Mouse (Mus musculus) liver, embryonic 15.5 days (tissue): ENCODE results near the gene Abca9. TPM values are rescaled to one million over a fixed set of nuclear protein-coding genes. Genes with fewer than 3 reads are reported as not detected.

Source experiments
- ATAC-seq: fragments of 200-750 bp; cut with Nextera tagmentation; 2 replicates; pipeline ENCODE4 v1.8.0; 2017; ENCODE audit warnings: moderate number of reproducible peaks, mild to moderate bottlenecking, moderate library complexity; ENCODE audit not compliant: insufficient read depth
- H3K27ac ChIP-seq: fragments of 300-500 bp; sonication (generic); replicated peaks from 2 replicates; pipeline ENCODE4 v1.5.1; 2015; ENCODE audit warnings: mild to moderate bottlenecking, inconsistent platforms
- H3K27me3 ChIP-seq: fragments of 300-500 bp; sonication (generic); 2 replicates; pipeline ENCODE4 v1.6.1; 2015; ENCODE audit warnings: mild to moderate bottlenecking, inconsistent platforms
- H3K36me3 ChIP-seq: fragments of 300-500 bp; sonication (generic); replicated peaks from 2 replicates; pipeline ENCODE4 v1.6.1; 2015; ENCODE audit warnings: moderate library complexity, mild to moderate bottlenecking, inconsistent platforms
- H3K4me1 ChIP-seq: fragments of 300-500 bp; sonication (generic); replicated peaks from 2 replicates; pipeline ENCODE4 v1.6.1; 2015; ENCODE audit warnings: inconsistent platforms
- H3K4me2 ChIP-seq: fragments of 300-500 bp; sonication (generic); 2 replicates; pipeline ENCODE4 v1.6.1; 2015; ENCODE audit warnings: moderate library complexity, mild to moderate bottlenecking, inconsistent platforms
- H3K4me3 ChIP-seq: fragments of 300-500 bp; sonication (generic); replicated peaks from 2 replicates; pipeline ENCODE4 v1.5.1; 2015; ENCODE audit warnings: mild to moderate bottlenecking, inconsistent platforms
- H3K9ac ChIP-seq: fragments of 300-500 bp; sonication (generic); 2 replicates; pipeline ENCODE4 v1.6.1; 2015; ENCODE audit warnings: moderate library complexity, mild to moderate bottlenecking, inconsistent platforms
- H3K9me3 ChIP-seq: fragments of 300-500 bp; sonication (generic); replicated peaks from 2 replicates; pipeline ENCODE4 v1.6.1; 2016; ENCODE audit warnings: inconsistent platforms
- WGBS: fragments of 180-500 bp; shearing (Covaris S2); methylation state at CpG from one replicate; pipeline ENCODE4 v1.1.7; 2015; ENCODE audit warnings: mixed read lengths; ENCODE audit not compliant: insufficient replicate concordance; 5-methylcytosine and 5-hydroxymethylcytosine counted together
- polyA plus RNA-seq: library from polyadenylated mRNA; unstranded; fragments of >200 nt; fragmentation: Nextera tagmentation; extraction: Ambion mirVana; gene quantifications from 2 replicates; pipeline ENCODE4 v1.2.1, GENCODE M21; 2015

Gene Abca9
- 1.1 and 1.2 TPM in 2 replicates for polyA plus RNA-seq

DNA sequence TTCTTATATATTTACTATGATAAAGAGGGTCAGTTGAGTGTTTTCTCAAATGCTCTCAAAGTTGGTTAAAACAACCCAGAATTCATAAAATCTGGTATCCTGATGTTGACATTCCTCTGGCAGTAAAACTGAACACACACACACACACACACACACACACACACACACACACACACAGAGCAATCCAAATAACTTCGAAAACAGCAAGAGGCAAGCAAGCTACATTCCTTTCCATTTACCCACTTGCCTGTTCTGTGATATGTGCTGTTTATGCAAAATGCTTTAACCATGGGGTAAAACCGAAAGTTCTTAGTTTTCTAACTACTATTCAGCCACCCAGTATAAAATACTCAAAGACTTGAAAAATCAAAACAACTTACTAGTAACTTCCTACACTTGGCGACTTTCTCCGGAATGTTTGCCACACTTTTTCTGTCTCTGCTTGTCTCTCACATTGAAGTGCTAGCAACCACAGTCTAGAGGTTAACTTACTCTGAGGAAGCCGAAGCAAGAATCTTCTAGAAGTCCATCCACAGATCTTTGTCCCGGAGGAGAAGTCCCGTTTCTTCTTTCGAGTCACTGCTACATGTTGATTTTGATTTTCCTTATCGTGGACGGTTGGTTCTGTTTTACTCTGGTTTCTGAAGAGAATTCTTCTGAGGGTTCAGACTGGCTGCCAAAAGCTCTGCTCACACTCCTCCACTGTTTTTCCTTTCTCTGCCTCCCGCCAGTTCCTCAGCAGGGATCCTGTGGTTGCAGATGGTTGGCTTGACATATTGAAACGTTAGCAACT, at the start of gene Abca9:
Abca9 (minus strand) TSS at position 738 of the 793 bp plus-strand sequence.
- H3K9me3 ChIP-seq: no peaks in the 10 kb centered on the region
- 47% methylated on average over 12 of the region's 12 CpGs for WGBS
- no peak within 1 kb of the TSS for H3K4me3 ChIP-seq
- H3K9ac ChIP-seq: no peak within 1 kb of the TSS
- peaks cover 5% of the 10 kb centered on the region; the same call in 1 of the 2 replicates for H3K4me1 ChIP-seq
- no peaks in the 10 kb centered on the region for H3K27me3 ChIP-seq
- no peak within 1 kb of the TSS for H3K27ac ChIP-seq
- H3K4me2 ChIP-seq: no peak within 1 kb of the TSS
- no peak for ATAC-seq
- H3K36me3 ChIP-seq: no peaks in the 10 kb centered on the region

DNA sequence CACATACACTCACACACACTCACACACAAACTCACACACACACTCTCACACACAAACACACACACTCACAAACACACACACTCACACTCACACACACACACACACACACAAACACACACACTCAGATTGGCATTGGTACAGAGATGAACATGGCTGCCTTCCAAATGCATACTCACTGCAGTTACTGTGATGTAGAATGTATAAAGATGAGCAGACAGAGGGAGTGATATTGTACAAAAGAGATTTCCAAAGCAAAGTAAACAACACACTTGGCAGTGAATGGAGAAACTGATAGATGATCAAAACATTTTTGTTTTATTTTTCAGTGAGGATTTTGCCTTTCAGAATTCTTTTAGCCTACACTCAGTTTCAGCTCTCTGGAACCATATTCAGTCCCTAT, 49.1 kb upstream of the Abca9 start:
- ATAC-seq: no peak
- Histone ChIP-seq H3K4me3 (no peak overlapping the region), H3K4me1 (no peaks in the 10 kb centered on the region), H3K4me2 (no peak overlapping the region), H3K9me3 (no peaks in the 10 kb centered on the region), H3K9ac (no peak overlapping the region), H3K27me3 (no peaks in the 10 kb centered on the region), H3K27ac (no peak overlapping the region), H3K36me3 (no peaks in the 10 kb centered on the region)

DNA sequence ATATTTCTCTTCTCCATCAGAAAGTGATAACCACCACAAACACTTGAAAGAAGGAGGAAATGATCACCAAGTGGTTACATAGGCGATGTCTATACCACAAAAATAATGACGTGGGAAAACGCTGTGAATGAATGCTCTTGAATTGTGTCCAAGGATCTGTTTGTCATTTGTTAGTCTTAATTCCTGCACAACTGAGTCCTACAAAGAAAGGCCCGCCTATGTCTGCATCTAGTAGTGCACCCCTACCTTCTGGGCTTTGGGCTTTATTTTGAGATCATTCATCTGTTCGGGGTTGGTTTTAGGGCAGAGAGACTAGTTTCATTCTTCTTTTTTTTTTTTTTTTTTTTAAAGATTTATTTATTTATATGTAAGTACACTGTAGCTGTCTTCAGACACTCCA, 35.9 kb upstream of the Abca9 start:
- Histone ChIP-seq H3K9me3 (no peaks in the 10 kb centered on the region), H3K27me3 (no peaks in the 10 kb centered on the region), H3K4me2 (no peak overlapping the region), H3K4me3 (no peak overlapping the region), H3K36me3 (no peaks in the 10 kb centered on the region), H3K4me1 (no peaks in the 10 kb centered on the region), H3K27ac (no peak overlapping the region), H3K9ac (no peak overlapping the region)
- no peak for ATAC-seq
- WGBS: 59% methylated on average over 5 of the region's 5 CpGs

DNA sequence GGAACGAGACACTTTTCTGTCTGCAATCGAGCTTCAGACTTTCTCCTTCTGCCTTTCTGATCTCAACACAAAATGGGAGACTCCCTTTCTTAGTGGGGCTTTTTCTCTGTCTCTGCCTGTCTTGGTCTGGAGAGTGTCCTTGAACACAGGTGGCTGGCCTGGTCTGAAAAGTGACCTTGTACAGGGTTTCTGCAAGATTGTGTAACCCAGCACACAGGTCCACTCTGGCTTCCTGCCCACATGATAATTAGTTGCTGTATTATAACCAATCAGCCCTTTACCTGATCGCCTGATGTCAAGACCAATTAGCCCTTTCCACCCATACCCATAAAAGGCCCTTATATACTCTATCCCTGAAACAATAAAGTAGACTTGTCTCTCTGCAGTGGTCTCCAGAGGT, 30.9 kb upstream of the Abca9 start:
- 56% methylated on average over 3 of the region's 3 CpGs for WGBS
- Histone ChIP-seq H3K9me3 (no peaks in the 10 kb centered on the region), H3K27me3 (no peaks in the 10 kb centered on the region), H3K9ac (no peak overlapping the region), H3K36me3 (no peaks in the 10 kb centered on the region), H3K4me1 (no peaks in the 10 kb centered on the region), H3K4me2 (no peak overlapping the region), H3K27ac (no peak overlapping the region), H3K4me3 (no peak overlapping the region)
- no peak; the same call in 1 of the 2 replicates for ATAC-seq

DNA sequence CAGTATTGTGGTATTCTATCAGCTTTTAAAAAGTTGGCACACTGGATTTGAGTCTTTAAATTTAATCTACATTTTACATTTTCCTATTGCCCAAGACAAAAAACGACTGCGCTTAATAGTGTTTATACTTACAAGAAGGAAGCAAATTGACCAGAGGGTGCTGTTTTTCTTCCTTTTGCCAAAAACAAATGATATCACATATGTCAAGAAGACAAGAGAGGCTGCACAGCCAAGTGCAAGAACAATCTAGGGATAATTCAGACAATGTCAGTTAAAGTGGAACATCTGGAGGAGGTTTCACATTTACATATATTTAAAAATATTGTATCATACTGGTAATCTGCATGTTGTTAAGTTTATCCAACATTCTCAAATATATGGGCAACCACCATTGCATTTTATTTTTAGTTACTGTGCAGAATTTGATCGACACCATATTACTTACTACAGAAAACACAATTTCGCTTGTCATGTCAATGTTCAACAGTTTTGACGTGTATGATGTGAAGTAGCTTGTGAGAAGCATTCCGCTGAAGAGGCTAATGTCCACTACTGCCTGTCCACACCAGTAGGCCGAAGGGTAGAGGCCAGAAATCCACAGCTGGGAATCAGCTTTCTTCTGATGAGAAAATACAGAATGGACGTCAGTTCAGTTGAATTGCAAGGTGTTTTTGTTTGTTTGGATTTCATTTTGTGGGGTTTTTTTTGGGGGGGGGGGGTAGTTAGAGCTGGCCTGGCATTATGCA, 28.7 kb upstream of the Abca9 start:
- Histone ChIP-seq H3K27ac (no peak overlapping the region), H3K4me2 (no peak overlapping the region), H3K36me3 (no peaks in the 10 kb centered on the region), H3K4me3 (no peak overlapping the region), H3K4me1 (no peaks in the 10 kb centered on the region), H3K27me3 (no peaks in the 10 kb centered on the region), H3K9ac (no peak overlapping the region), H3K9me3 (no peaks in the 10 kb centered on the region)
- WGBS: 63% methylated on average over 8 of the region's 8 CpGs
- ATAC-seq: no peak

DNA sequence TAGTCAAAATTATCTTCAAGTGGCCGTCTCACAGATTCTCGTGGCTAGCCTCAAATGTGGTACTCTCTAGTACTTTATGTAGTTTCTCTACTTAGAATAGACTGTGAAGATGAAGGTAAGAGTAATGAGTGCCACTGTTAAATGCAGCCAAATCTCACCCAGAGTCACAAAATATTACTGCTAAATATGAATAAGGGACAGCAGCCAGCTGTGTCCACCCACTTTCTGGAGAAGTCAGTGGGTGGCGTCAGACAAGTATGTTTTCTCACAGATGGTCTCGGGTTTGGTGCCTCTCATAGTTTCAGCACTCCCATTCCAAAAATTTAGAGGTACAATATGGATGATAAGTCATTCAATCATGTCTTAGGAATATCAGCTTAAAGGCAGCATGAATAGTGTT, 27.3 kb upstream of the Abca9 start:
- Histone ChIP-seq H3K4me2 (no peak overlapping the region), H3K4me3 (no peak overlapping the region), H3K9ac (no peak overlapping the region), H3K27me3 (no peaks in the 10 kb centered on the region), H3K9me3 (no peaks in the 10 kb centered on the region), H3K4me1 (no peaks in the 10 kb centered on the region), H3K27ac (no peak overlapping the region), H3K36me3 (no peaks in the 10 kb centered on the region)
- ATAC-seq: no peak
- WGBS: 57% methylated on average over 4 of the region's 4 CpGs

DNA sequence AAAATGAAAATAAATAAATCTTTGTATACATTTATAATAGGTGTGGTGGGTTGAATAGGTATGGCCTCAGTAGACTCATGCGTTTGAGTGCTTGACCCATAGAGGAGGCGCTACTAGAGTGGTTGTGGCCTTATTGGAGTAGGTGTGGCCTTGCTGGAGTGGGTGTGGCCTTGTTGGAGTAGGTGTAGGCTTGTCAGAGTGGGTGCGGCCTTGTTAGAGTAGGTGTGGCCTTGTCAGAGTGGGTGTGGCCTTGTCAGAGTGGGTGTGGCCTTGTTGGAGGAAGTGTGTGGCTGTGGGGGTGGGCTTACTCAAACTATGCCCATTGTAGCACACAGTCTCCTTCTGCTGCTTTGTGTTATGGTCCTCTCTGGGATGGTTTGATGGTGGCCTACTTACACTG, 3.2 kb upstream of the Abca9 start:
- Histone ChIP-seq H3K27ac (no peak overlapping the region), H3K4me1 (no peaks in the 10 kb centered on the region), H3K9me3 (no peaks in the 10 kb centered on the region), H3K36me3 (no peaks in the 10 kb centered on the region), H3K4me3 (no peak overlapping the region), H3K27me3 (no peaks in the 10 kb centered on the region), H3K4me2 (no peak overlapping the region), H3K9ac (no peak overlapping the region)
- 80% methylated on average over 3 of the region's 3 CpGs for WGBS
- peak; percentile 42; the same call in 1 of the 2 replicates for ATAC-seq

DNA sequence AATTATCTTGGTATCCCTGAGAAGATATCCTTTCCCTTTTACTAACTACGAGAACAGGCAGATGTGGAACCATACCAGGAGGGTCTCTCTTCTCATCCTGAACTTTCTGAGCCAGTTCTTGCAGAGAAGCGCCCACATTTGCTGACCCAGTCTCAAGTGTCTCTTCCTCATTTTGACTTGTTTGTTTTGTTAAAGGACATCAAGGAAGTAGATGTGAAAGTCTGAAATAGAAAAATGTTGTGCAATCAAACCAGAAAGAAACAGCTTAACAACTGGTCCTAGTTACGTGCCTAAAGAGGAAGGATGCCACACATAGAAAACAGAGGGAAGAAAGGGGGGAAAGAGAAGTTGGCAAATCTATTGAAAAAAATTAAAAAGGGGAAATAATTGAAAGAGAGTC, 2.2 kb downstream of the Abca9 start:
- Histone ChIP-seq H3K9ac (no peak overlapping the region), H3K9me3 (no peaks in the 10 kb centered on the region), H3K4me2 (no peak overlapping the region), H3K4me3 (no peak overlapping the region), H3K36me3 (no peaks in the 10 kb centered on the region), H3K27me3 (no peaks in the 10 kb centered on the region), H3K4me1 (peaks cover 5% of the 10 kb centered on the region; the same call in 1 of the 2 replicates), H3K27ac (no peak overlapping the region)
- peak; percentile 54 for ATAC-seq
- WGBS: 12% methylated on average over 3 of the region's 3 CpGs

DNA sequence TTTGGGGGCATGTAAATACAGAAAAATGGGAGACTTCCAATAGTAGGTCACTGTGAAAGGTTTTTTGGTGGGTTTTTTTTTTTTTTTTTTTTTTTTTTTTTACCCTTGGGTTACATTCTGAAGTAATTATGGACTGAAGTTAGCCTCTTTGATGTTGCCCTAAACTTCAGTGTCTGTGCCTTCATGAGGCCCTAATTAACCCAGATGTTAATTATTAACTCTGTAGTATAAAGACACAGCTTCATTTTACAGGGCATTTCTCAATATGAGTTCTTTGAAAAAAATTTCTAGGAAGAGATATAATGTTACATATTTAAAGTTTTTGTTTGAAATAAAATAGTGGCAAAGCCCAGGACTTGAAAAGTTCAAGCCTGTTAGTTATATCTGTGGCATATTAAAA, 2.6 kb downstream of the Abca9 start:
- Histone ChIP-seq H3K4me3 (no peak overlapping the region), H3K4me2 (no peak overlapping the region), H3K4me1 (peaks cover 5% of the 10 kb centered on the region; the same call in 1 of the 2 replicates), H3K27ac (no peak overlapping the region), H3K9me3 (no peaks in the 10 kb centered on the region), H3K27me3 (no peaks in the 10 kb centered on the region), H3K36me3 (no peaks in the 10 kb centered on the region), H3K9ac (no peak overlapping the region)
- no peak for ATAC-seq

DNA sequence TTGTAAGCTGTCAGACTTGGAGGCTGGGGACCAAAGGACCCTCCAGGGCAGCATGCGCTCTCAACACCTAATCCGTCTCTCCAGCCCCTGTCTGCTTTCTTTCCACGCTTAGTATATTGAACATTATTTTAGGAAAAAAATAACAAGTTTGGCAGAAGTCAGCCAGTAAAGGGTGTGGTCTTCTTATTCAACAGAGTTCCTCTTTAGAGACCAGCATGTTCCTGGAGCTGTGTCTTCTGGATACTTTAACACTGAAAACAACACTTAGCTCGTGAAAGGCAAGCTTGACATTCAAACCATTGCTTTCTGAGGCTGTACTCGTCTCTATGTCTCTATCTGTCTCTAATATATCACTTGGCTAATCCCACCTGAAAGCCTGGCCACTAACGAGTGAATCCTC, 10.9 kb downstream of the Abca9 start:
- Histone ChIP-seq H3K27ac (no peak overlapping the region), H3K36me3 (no peaks in the 10 kb centered on the region), H3K27me3 (no peaks in the 10 kb centered on the region), H3K4me2 (no peak overlapping the region), H3K4me3 (no peak overlapping the region), H3K4me1 (no peaks in the 10 kb centered on the region), H3K9ac (no peak overlapping the region), H3K9me3 (no peaks in the 10 kb centered on the region)
- ATAC-seq: no peak
- 54% methylated on average over 6 of the region's 6 CpGs for WGBS

DNA sequence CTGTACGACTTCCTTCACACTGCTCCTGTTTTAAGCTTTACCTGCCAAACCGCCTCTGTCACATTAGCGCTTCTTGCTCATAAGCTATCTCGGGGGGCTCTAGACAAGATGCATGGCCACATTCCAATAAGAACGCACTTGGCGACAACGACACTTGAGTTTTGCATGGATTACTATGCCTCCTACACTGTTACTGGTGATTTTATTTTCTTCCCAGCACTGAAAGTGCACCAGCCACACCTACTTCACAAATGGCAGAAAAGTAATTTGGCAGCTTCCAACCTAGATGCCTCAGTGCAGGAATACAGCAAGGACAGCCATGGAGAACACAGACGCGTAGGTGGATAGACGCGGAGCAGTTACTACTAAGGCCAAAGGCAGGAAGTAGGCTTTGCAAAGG, 12.0 kb downstream of the Abca9 start:
- no peak overlapping the region for H3K4me3 ChIP-seq
- ATAC-seq: no peak
- H3K36me3 ChIP-seq: no peaks in the 10 kb centered on the region
- WGBS: 79% methylated on average over 11 of the region's 11 CpGs
- H3K27me3 ChIP-seq: no peaks in the 10 kb centered on the region
- H3K27ac ChIP-seq: no peak overlapping the region
- no peaks in the 10 kb centered on the region for H3K9me3 ChIP-seq
- H3K4me2 ChIP-seq: no peak overlapping the region
- H3K9ac ChIP-seq: no peak overlapping the region
- no peaks in the 10 kb centered on the region for H3K4me1 ChIP-seq
